Mouse (Mus musculus) frontal cortex, postnatal 14 days (tissue): ENCODE data around the gene Daglb.
"Not testable (repeated sequence)": the region's sequence is repeated elsewhere in the genome, so short reads cannot be mapped to it uniquely, and the experiment has no call there.

Experiments
- DNase-seq, 2 experiments: peaks; one replicate each; pipeline ENCODE4 v3.0.0; 2022; ENCODE audit warnings: low spot score in 2 of 2

The Daglb gene

GRCm38 (mm10) chr5:143487193-143487592 is 22.8 kb downstream of the Daglb start:
- DNase-seq: no peak

GRCm38 (mm10) chr5:143487998-143488397 is 23.6 kb downstream of the Daglb start:
- no peak for DNase-seq

DNA sequence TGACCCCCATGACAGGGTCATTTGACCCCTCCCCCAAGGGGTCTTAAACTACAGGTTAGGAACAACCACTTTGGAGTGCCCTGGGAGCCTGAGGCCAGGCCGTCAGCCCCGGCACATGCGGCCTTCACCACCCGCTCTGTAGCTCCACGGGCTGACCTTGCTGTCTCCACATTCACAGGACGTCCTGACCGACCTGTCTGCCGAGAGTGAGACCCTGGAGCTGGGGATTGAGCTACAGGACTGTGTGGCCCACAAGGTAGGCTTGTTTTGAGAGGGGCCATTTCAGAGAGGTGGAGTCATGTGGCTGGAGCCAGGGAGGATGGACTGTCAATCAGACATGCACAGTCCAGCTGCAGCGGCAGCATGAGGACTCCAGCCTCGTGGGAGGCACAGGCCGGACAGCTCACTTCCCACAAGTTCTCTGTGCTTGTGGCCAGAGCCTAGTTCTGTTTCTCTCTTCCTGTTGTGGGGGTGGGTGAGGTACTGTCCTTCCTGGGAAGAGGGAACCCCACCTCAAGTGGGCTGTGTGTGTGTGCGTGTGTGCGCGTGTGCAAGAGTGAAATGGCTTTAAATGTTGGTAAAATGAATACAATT is 25.5 kb downstream of the Daglb start:
- no peak for DNase-seq

GRCm38 (mm10) chr5:143491736-143492135 is 27.4 kb downstream of the Daglb start:
- no peak for DNase-seq

GRCm38 (mm10) chr5:143493163-143493562 is 28.8 kb downstream of the Daglb start:
- DNase-seq: no peak

DNA sequence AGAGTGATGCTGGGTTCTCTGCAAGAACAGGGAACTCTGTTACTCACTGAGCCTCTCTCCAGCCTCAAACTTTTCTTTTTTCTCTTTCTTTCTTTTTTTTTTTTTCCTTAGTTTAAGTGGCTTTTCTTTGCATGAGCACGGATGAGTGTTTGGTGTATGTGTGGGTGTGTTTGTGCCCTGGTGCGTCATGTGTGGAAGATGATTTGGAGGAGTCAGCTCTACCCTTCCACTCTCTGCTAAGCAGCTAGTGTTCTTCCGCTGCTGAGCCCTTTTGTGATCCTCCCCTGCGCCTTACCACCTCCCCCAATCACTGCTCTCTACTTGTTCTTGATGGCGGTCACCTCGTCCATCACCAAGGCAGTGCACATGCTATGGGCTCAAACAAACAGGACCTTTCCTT is 31.3 kb downstream of the Daglb start:
- no peak for DNase-seq

DNA sequence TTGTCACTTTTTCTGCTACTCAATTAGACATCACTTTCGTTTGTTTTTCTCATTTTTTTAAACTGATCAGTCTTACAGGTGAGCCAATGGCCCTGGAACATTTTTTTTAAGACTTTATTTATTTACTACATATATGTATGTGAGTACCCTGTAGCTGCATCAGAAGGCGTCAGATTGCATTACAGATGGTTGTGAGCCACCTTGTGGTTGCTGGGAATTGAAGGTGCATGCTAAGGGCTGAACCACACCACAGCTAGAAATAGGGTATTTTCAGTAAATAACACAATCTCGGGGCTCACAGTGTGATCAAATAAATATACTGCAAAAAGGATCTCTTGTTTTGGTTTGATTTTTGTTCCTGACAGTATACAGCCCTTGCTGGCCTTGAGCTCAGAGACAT is 33.1 kb downstream of the Daglb start:
- DNase-seq: no peak

- DNase-seq: no peak
These were observed 34.8 kb downstream of the Daglb start for GRCm38 (mm10) chr5:143499197-143499596.

DNA sequence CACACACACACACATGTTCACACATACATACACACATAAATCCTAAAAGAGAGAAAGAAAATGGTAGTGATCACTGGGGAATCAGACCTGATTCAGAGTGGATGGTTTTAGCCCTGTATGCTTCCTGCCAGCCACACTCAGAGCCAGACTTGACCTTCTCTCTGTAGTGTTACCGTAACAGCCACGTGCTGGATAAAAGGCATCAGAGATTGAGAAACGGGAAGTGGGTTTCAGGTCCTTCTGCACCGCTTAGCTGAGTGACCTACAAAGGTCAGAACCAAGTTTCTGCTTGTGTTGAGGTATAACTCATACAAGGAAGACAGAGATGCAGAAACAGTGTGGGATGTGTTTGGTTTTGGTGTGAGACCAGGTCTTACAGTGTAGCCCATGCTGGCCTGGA is 35.3 kb downstream of the Daglb start:
- no peak for DNase-seq

DNA sequence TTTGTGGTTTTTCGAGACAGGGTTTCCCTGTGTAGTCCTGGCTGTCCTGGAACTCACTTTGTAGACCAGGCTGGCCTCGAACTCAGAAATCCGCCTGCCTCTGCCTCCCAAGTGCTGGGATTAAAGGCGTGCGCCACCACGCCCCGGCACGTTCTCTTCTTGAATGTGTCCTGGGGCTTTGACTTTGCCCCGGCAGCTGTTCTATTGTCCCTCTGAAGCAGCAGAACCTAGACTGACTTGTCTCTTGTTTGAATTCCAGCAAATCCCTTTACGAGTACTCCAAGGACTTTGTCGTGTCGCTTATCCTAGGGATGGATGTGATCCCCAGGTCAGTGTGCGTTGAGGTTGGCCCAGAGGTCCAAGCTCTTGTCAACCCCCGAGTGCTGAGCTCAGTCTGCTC is 36.3 kb downstream of the Daglb start:
- not testable (repeated sequence) for DNase-seq

GRCm38 (mm10) chr5:143501140-143501539 is 36.8 kb downstream of the Daglb start:
- no peak for DNase-seq

- DNase-seq: no peak
These were observed 37.3 kb downstream of the Daglb start for GRCm38 (mm10) chr5:143501649-143502048.

- no peak for DNase-seq
These were observed 38.6 kb downstream of the Daglb start for GRCm38 (mm10) chr5:143502899-143503557.

DNA sequence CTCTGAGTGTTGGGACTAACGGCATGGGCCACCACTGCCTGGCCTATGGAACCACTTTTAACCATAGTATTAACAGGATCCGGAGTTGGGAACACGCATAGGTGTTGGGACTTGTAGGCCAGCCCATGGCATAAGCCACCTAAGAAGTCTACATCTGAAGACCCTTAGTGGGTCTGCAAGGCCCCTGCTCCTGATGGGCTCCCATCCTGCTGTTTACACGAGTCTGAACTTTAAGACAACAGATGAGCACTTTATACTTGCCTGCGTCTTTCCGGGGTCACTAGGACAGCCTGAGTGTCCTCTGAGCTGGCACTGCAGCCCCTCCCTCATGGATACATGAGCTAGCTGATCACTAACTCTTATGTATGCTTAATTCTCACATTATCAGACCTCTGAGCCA is 39.4 kb downstream of the Daglb start:
- no peak for DNase-seq

- DNase-seq: no peak
These were observed 40.1 kb downstream of the Daglb start for GRCm38 (mm10) chr5:143504453-143504852.

DNA sequence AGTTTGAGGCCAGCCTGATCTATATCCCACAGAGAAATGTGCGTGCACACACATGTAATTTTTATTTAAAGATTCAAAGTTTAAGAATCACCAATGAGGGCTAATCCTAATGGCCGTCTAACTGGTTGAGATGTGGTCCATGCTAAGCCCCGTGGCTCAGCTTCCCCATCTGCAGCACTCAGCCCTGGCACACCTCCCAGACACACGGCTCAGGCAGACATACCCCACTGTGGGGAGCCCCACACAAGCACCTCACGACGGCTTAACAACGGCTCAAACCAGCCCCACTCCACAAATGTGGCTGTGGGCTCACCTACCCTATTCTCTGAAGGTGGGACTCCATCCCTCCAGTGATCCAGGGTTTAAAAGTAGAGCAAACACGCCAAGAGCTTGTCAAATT is 40.7 kb downstream of the Daglb start:
- DNase-seq: no peak

GRCm38 (mm10) chr5:143505545-143505944 is 41.2 kb downstream of the Daglb start:
- no peak for DNase-seq

DNA sequence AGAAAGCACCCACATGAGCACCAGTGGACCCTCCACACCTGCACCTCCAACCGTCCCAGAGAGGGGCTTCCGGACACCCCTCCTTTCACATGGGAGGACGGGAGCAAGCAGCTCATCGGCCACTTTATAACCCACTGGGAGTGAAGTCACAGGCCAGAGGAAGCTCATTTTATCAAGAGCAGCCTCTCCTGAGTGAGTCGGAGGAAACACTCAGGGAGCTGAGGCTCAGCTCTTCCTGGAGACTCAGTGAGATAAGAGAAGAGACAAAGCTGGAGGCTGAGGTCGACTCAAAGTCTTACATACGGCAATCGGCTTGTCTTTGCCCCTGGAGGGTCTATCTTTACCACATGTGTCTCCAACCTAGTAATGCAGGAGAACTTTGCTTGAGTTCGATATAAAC is 44.9 kb downstream of the Daglb start:
- no peak for DNase-seq

- no peak for DNase-seq
These were observed 45.4 kb downstream of the Daglb start for GRCm38 (mm10) chr5:143509737-143510136.

DNA sequence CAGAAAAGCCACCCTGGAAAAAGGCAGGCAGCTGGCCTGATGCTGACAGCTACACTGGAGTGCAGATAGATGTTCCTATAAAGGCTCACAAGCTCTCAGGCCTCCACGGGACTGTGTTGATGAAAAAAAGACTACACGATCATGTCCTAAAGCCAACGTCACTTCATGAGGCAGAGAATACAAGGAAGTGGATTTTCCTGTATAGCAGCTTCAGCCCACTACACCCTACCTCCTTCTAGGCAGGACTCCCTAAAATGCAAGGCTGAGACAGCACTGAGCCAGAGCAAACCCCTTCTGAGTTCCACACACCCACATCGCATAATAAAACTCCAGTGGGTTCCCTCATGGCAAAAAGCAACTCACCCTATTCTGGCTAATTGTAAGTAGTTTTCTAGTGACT is 47.2 kb downstream of the Daglb start:
- no peak for DNase-seq

DNA sequence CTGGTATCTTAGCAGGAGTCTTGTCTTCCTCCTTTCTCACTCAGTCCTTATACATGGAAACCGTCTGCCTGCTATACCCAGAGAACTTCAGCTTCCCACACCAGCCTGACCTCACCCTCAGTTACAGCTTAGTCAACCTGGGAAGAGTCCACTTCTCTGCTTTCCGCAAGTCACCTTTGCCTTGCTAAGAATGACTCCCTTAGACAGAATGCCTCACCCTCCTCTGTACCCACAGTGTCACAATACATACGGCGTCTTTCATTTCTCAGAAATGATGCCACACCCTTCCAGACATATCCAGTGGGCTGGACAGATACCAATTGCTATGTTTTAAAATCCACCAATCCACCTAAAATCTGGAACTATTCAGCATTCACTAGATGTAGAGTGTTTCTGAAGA is 47.9 kb downstream of the Daglb start:
- no peak for DNase-seq

DNA sequence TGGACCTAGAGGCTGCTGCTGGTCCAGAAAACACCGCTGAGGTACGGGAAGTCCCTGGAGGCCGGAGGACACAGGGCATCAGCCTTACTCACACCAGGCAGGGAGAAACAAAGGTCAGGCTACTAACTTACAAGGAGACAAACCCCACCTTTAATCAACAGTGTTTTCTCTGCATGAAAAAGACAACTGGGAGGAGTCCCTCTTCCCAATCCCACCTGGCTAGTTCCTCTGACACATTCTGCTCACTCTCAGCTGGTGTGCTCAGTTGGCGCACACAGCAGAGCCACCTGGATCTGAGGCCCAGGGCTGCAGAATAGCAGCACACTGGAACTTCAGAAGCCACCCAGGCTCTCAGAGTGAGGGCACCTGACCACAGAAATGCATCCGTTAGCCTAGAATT is 50.5 kb downstream of the Daglb start:
- DNase-seq: no peak

DNA sequence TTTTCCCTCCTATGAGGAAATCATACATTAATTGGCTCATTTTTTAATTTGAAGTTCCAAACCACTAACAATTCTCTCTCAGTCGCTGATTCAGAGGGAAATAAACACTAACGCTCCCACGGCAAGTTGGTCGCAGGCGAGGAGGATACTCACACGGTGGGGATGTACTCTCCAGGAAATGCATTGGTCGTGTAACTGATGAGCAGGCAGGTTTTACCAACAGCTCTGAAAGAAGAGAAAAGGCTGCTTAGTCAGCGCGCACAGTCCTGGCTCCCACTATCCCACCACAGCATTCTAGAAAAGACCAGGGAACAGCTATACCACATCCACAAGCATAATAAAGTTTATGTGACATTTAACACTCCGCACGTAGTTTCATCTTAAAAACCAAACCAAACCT is 52.6 kb downstream of the Daglb start:
- DNase-seq: no peak

DNA sequence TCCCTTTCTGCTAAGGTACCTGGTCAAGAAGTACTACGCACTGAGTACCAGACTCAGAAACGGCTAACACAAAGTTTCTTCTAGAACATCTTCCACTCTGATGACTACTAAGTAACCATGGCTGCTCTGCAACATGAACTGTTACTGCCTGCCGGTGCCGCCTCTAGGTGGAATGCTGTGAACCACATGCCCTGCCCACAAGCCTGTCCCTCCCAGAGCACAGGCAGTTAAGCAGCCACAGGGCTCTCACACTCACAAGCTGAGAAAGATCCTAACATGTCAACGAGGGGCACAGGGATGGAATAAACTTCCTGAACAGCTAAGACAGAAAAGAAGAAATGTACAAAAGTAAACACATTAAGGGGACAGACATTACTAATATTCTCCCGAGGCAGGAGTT is 53.1 kb downstream of the Daglb start:
- no peak for DNase-seq
